Mouse (Mus musculus) CH12.LX (cell line): Measurements from ENCODE around the gene R3hcc1l.

Experiments
- CHD2 ChIP-seq: IDR thresholded peaks from 2 replicates; pipeline ENCODE4 v1.6.1; 2011; ENCODE audit warnings: low read length, improper control_type of control experiment
- CTCF ChIP-seq, 2 experiments: IDR thresholded peaks in 1 of 2; conservative IDR thresholded peaks in 1 of 2; 2 replicates each; pipeline ENCODE4 v1.5.1; 2011 to 2012; ENCODE audit warnings: low read depth in 2 of 2, low read length in 2 of 2, improper control_type of control experiment in 1 of 2, inconsistent platforms in 1 of 2, mild to moderate bottlenecking in 1 of 2, moderate library complexity in 1 of 2
- EP300 ChIP-seq: IDR thresholded peaks from 2 replicates; pipeline ENCODE4 v1.6.1; 2011; ENCODE audit warnings: low read length, improper control_type of control experiment
- ETS1 ChIP-seq: conservative IDR thresholded peaks from 2 replicates; pipeline ENCODE4 v1.6.1; 2012; ENCODE audit warnings: low read depth, mild to moderate bottlenecking, inconsistent platforms, low read length, improper control_type of control experiment, moderate library complexity
- MAFK ChIP-seq: IDR thresholded peaks from 2 replicates; pipeline ENCODE4 v1.6.1; 2011; ENCODE audit warnings: low read length, improper control_type of control experiment; ENCODE audit not compliant: insufficient replicate concordance
- NELFE ChIP-seq: IDR thresholded peaks from 2 replicates; pipeline ENCODE4 v1.6.1; 2011; ENCODE audit warnings: low read depth, low read length, improper control_type of control experiment
- POLR2A ChIP-seq: IDR thresholded peaks from 2 replicates; pipeline ENCODE4 v1.6.1; 2011; ENCODE audit warnings: low read depth, mild to moderate bottlenecking, improper control_type of control experiment, low read length
- ZNF384 ChIP-seq: IDR thresholded peaks from 2 replicates; pipeline ENCODE4 v1.6.1; 2012; ENCODE audit warnings: low read depth, low read length, improper control_type of control experiment, inconsistent platforms

GRCm38 (mm10) chr19:42562981-42563380 lies 44.4 kb downstream of the R3hcc1l start:
- TF ChIP-seq MAFK (no peak), NELFE (no peak), CTCF (conservative IDR thresholded peaks at IDR 0.05 in 1 of 2, IDR thresholded peaks at IDR 0.05 in 1 of 2; ENCODE audit: low read depth in 2 of 2, low read length in 2 of 2) (no peak), EP300 (no peak), ETS1 (no peak), CHD2 (no peak), POLR2A (no peak), ZNF384 (no peak)
